Mouse (Mus musculus) neural tube, embryonic 13.5 days (tissue): ENCODE data around the gene Stam. TPM values are rescaled to one million over a fixed set of nuclear protein-coding genes. Genes with fewer than 3 reads are reported as not detected.

Source experiments
- ATAC-seq: fragments of 200-750 bp; cut with Nextera tagmentation; 2 replicates; pipeline ENCODE4 v1.8.0; 2017; ENCODE audit warnings: low read depth, mild to moderate bottlenecking, moderate TSS enrichment, moderate library complexity
- H3K27ac ChIP-seq: fragments of 300-500 bp; sonication (generic); replicated peaks from 2 replicates; pipeline ENCODE4 v1.5.1; 2015; ENCODE audit warnings: moderate library complexity, mild to moderate bottlenecking, inconsistent platforms
- H3K27me3 ChIP-seq: fragments of 300-500 bp; sonication (generic); 2 replicates; pipeline ENCODE4 v1.6.1; 2015; ENCODE audit warnings: mild to moderate bottlenecking, inconsistent platforms
- H3K36me3 ChIP-seq: fragments of 300-500 bp; sonication (generic); 2 replicates; pipeline ENCODE4 v1.6.1; 2015; ENCODE audit warnings: mild to moderate bottlenecking, inconsistent platforms
- H3K4me1 ChIP-seq: fragments of 300-500 bp; sonication (generic); replicated peaks from 2 replicates; pipeline ENCODE4 v1.6.1; 2015; ENCODE audit warnings: inconsistent platforms
- H3K4me2 ChIP-seq: fragments of 300-500 bp; sonication (generic); 2 replicates; pipeline ENCODE4 v1.6.1; 2015; ENCODE audit warnings: inconsistent platforms, mild to moderate bottlenecking, moderate library complexity
- H3K4me3 ChIP-seq: fragments of 300-500 bp; sonication (generic); 2 replicates; pipeline ENCODE4 v1.5.1; 2015; ENCODE audit warnings: mild to moderate bottlenecking, inconsistent platforms
- H3K9ac ChIP-seq: fragments of 300-500 bp; sonication (generic); 2 replicates; pipeline ENCODE4 v1.6.1; 2015; ENCODE audit warnings: moderate library complexity, mild to moderate bottlenecking, inconsistent platforms
- H3K9me3 ChIP-seq: fragments of 300-500 bp; sonication (generic); 2 replicates; pipeline ENCODE4 v1.6.1; 2016; ENCODE audit warnings: inconsistent platforms
- WGBS: fragments of 180-500 bp; shearing (Covaris S2); methylation state at CpG from one replicate; pipeline ENCODE4 v1.1.7; 2015; 5-methylcytosine and 5-hydroxymethylcytosine counted together
- polyA plus RNA-seq: library from polyadenylated mRNA; unstranded; fragments of >200 nt; fragmentation: Nextera tagmentation; extraction: Ambion mirVana; gene quantifications from 2 replicates; pipeline ENCODE4 v1.2.1, GENCODE M21; 2015

Stam gene
- polyA plus RNA-seq, 1 experiment from 2014 or later: 112 TPM

GRCm38 (mm10) chr2:14130641-14131339 lies 56.9 kb downstream of the Stam start:
- ATAC-seq: no peak
- Histone ChIP-seq H3K9ac (no peak overlapping the region), H3K27me3 (no peaks in the 10 kb centered on the region), H3K9me3 (no peaks in the 10 kb centered on the region), H3K4me2 (no peak overlapping the region), H3K4me3 (no peak overlapping the region), H3K4me1 (no peaks in the 10 kb centered on the region), H3K27ac (no peak overlapping the region), H3K36me3 (peaks cover 36% of the 10 kb centered on the region)
- 64% methylated on average over 12 of the region's 12 CpGs for WGBS

GRCm38 (mm10) chr2:14132468-14133326 lies 58.8 kb downstream of the Stam start:
- Histone ChIP-seq H3K9ac (no peak overlapping the region), H3K36me3 (peaks cover 38% of the 10 kb centered on the region), H3K4me2 (no peak overlapping the region), H3K4me1 (no peaks in the 10 kb centered on the region), H3K4me3 (no peak overlapping the region), H3K9me3 (no peaks in the 10 kb centered on the region), H3K27me3 (no peaks in the 10 kb centered on the region), H3K27ac (no peak overlapping the region)
- no peak for ATAC-seq
- WGBS: 90% methylated on average over 4 of the region's 4 CpGs

- 0 out of 2 replicates have a peak, but pooled peaks have one; percentile 36 for ATAC-seq
- Histone ChIP-seq H3K9me3 (no peaks in the 10 kb centered on the region), H3K27ac (no peak overlapping the region), H3K4me1 (no peaks in the 10 kb centered on the region), H3K9ac (no peak overlapping the region), H3K4me3 (no peak overlapping the region), H3K4me2 (no peak overlapping the region), H3K36me3 (peaks cover 46% of the 10 kb centered on the region), H3K27me3 (no peaks in the 10 kb centered on the region)
- 55% methylated on average over 3 of the region's 3 CpGs for WGBS
Measured at GRCm38 (mm10) chr2:14136906-14137305, 63.0 kb downstream of the Stam start.

DNA sequence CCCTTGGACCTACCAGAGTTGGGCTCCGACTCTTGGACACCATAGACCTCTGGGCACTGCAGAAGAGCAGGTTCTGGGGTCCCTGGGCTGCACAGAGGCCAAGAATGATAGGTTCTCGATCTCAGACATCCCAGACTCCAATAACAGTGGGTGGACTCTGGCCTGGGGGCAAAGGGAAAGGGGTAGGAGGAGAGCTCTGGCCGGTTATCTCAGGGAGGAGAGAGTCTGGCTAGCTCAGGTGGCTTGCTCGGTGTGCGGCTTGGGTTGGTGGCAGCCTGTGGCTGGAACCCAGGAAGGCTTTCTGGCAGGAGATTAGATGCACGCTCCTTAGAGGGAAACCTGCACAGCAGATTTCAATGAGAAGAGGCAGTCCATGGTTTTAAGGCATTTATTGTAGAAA lies 65.7 kb downstream of the Stam start:
- Histone ChIP-seq H3K9ac (no peak overlapping the region), H3K36me3 (peaks cover 56% of the 10 kb centered on the region), H3K4me2 (no peak overlapping the region), H3K27ac (no peak overlapping the region), H3K27me3 (no peaks in the 10 kb centered on the region), H3K9me3 (no peaks in the 10 kb centered on the region), H3K4me1 (no peaks in the 10 kb centered on the region), H3K4me3 (no peak overlapping the region)
- 81% methylated on average over 6 of the region's 6 CpGs for WGBS
- ATAC-seq: no peak

DNA sequence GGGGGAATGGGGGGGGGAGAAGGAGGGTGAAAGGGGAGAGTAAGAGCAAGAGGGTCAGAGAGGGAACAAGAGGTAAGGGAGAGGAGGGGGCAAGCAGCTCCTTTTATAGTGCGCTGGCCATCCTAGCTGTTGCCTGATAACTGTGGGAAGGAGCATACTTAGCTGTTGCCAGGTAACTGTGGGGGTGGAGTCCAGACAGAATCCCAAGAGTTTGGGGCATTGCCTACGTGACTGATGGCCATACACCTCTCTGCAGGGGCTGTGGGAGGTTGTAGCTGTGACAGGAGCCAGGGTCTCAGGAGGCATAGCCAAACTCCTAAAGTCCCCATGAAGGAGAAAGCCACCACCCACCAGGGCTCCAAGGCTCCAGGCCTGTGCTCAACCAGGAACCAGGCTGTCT lies 66.1 kb downstream of the Stam start:
- no peaks in the 10 kb centered on the region for H3K9me3 ChIP-seq
- H3K36me3 ChIP-seq: peaks cover 60% of the 10 kb centered on the region
- H3K27ac ChIP-seq: no peak overlapping the region
- WGBS: 48% methylated on average over 2 of the region's 2 CpGs
- no peak overlapping the region for H3K4me3 ChIP-seq
- no peaks in the 10 kb centered on the region for H3K4me1 ChIP-seq
- no peak for ATAC-seq
- no peak overlapping the region for H3K4me2 ChIP-seq
- no peak overlapping the region for H3K9ac ChIP-seq
- H3K27me3 ChIP-seq: no peaks in the 10 kb centered on the region

DNA sequence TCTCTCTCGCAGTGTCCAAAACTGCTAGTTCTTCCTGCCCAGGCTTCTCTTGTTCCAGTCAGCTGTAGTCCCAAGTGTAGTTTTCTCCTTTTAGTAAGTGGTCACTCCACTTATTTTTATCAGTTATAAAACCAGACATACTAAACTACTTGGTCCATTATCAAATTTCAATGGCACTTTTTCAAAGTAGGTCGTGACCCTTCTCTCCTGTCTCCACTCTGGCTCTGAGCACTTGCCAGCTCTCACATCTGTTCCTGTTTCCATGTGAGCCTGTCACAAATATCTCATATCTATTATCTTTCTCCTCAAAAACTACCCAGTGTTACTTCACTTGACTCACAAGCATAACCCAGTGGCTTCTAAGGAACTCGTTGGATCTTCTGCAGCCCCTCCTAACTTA lies 71.4 kb downstream of the Stam start:
- Histone ChIP-seq H3K27ac (no peak overlapping the region), H3K9me3 (no peaks in the 10 kb centered on the region), H3K9ac (no peak overlapping the region), H3K4me1 (no peaks in the 10 kb centered on the region), H3K36me3 (peaks cover 44% of the 10 kb centered on the region), H3K27me3 (no peaks in the 10 kb centered on the region), H3K4me2 (no peak overlapping the region), H3K4me3 (no peak overlapping the region)
- no peak for ATAC-seq
- 87% methylated on average over 3 of the region's 3 CpGs for WGBS

GRCm38 (mm10) chr2:14146913-14147312 lies 73.0 kb downstream of the Stam start:
- Histone ChIP-seq H3K9ac (no peak overlapping the region), H3K9me3 (no peaks in the 10 kb centered on the region), H3K27me3 (no peaks in the 10 kb centered on the region), H3K4me3 (no peak overlapping the region), H3K27ac (no peak overlapping the region), H3K36me3 (peaks cover 36% of the 10 kb centered on the region), H3K4me1 (no peaks in the 10 kb centered on the region), H3K4me2 (no peak overlapping the region)
- 90% methylated on average over 2 of the region's 2 CpGs for WGBS
- no peak for ATAC-seq

GRCm38 (mm10) chr2:14150829-14151228 lies 76.9 kb downstream of the Stam start:
- 97% methylated on average over 2 of the region's 2 CpGs for WGBS
- Histone ChIP-seq H3K4me2 (no peak overlapping the region), H3K27me3 (no peaks in the 10 kb centered on the region), H3K27ac (no peak overlapping the region), H3K9ac (no peak overlapping the region), H3K9me3 (no peaks in the 10 kb centered on the region), H3K36me3 (peaks cover 11% of the 10 kb centered on the region; the same call in 1 of the 2 replicates), H3K4me1 (no peaks in the 10 kb centered on the region), H3K4me3 (no peak overlapping the region)
- ATAC-seq: no peak

DNA sequence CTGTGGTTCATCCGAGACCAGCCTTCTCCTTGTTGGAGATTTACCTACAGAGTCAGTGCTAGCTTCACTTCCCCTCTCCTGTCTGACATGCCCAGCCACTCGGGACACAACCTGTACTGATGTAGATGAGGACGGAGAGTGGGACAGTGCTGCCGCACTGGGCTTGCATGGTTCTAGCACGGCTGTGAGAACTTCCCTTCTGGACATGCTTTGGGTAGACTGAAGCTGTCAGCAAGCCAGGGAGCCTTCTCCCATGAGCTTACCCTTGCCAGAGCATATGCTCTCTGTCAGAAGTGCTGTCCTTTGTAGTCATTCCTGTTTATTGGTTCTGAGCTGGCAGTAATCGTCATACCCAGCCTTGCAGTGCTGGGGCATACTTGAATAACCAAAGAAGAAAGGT lies 78.0 kb downstream of the Stam start:
- H3K4me1 ChIP-seq: no peaks in the 10 kb centered on the region
- ATAC-seq: no peak
- H3K4me3 ChIP-seq: no peak overlapping the region
- no peaks in the 10 kb centered on the region for H3K9me3 ChIP-seq
- 90% methylated on average over 6 of the region's 6 CpGs for WGBS
- no peak overlapping the region for H3K9ac ChIP-seq
- no peak overlapping the region for H3K4me2 ChIP-seq
- H3K27ac ChIP-seq: no peak overlapping the region
- no peaks in the 10 kb centered on the region for H3K27me3 ChIP-seq
- H3K36me3 ChIP-seq: peaks cover 7% of the 10 kb centered on the region; the same call in 1 of the 2 replicates

- no peaks in the 10 kb centered on the region for H3K9me3 ChIP-seq
- H3K4me1 ChIP-seq: peaks cover 12% of the 10 kb centered on the region; the same call in 1 of the 2 replicates
- 0 out of 2 replicates have a peak, but pooled peaks cover 5% of the 10 kb centered on the region for H3K36me3 ChIP-seq
- no peak overlapping the region for H3K9ac ChIP-seq
- H3K27me3 ChIP-seq: no peaks in the 10 kb centered on the region
- no peak overlapping the region for H3K4me3 ChIP-seq
- H3K27ac ChIP-seq: no peak overlapping the region
- no peak overlapping the region for H3K4me2 ChIP-seq
- ATAC-seq: no peak
- WGBS: 70% methylated on average over 3 of the region's 3 CpGs
Measured at GRCm38 (mm10) chr2:14159047-14159446, 85.1 kb downstream of the Stam start.

- no peaks in the 10 kb centered on the region for H3K9me3 ChIP-seq
- H3K9ac ChIP-seq: no peak overlapping the region
- 0 out of 2 replicates have a peak, but pooled peaks cover 5% of the 10 kb centered on the region for H3K36me3 ChIP-seq
- 74% methylated on average over 2 of the region's 2 CpGs for WGBS
- H3K4me1 ChIP-seq: peaks cover 12% of the 10 kb centered on the region; the same call in 1 of the 2 replicates
- ATAC-seq: peak; percentile 47; the same call in 1 of the 2 replicates
- no peaks in the 10 kb centered on the region for H3K27me3 ChIP-seq
- H3K4me2 ChIP-seq: no peak overlapping the region
- no peak overlapping the region for H3K4me3 ChIP-seq
- no peak overlapping the region for H3K27ac ChIP-seq
Measured at GRCm38 (mm10) chr2:14159756-14160155, 85.9 kb downstream of the Stam start.

- Histone ChIP-seq H3K4me3 (no peak overlapping the region), H3K9me3 (no peaks in the 10 kb centered on the region), H3K9ac (no peak overlapping the region), H3K36me3 (no peaks in the 10 kb centered on the region), H3K27ac (no peak overlapping the region), H3K27me3 (no peaks in the 10 kb centered on the region), H3K4me1 (peaks cover under 1% of the 10 kb centered on the region; the same call in 1 of the 2 replicates), H3K4me2 (no peak overlapping the region)
- 85% methylated on average over 5 of the region's 5 CpGs for whole genome bisulfite sequencing
- no peak for ATAC-seq
Measured at GRCm38 (mm10) chr2:14164459-14165030, 90.6 kb downstream of the Stam start.
